Mouse (Mus musculus) left cerebral cortex, adult 8-10 months (tissue): ENCODE data around the gene Ace. TPM values are rescaled to one million over a fixed set of nuclear protein-coding genes. Genes with fewer than 3 reads are reported as not detected.

Source experiments
- DNase-seq, 2 experiments: peaks; one replicate each; pipeline ENCODE4 v3.0.0; 2022; ENCODE audit warnings: low spot score in 2 of 2
- total RNA-seq, 4 experiments: library from RNA; stranded (reverse); gene quantifications; 2 replicates each; pipeline ENCODE4 v1.2.4; 2022

Gene Ace
- total RNA-seq = 10 to 100 TPM; 18.6 to 24.5 (median 20.5) TPM

DNA sequence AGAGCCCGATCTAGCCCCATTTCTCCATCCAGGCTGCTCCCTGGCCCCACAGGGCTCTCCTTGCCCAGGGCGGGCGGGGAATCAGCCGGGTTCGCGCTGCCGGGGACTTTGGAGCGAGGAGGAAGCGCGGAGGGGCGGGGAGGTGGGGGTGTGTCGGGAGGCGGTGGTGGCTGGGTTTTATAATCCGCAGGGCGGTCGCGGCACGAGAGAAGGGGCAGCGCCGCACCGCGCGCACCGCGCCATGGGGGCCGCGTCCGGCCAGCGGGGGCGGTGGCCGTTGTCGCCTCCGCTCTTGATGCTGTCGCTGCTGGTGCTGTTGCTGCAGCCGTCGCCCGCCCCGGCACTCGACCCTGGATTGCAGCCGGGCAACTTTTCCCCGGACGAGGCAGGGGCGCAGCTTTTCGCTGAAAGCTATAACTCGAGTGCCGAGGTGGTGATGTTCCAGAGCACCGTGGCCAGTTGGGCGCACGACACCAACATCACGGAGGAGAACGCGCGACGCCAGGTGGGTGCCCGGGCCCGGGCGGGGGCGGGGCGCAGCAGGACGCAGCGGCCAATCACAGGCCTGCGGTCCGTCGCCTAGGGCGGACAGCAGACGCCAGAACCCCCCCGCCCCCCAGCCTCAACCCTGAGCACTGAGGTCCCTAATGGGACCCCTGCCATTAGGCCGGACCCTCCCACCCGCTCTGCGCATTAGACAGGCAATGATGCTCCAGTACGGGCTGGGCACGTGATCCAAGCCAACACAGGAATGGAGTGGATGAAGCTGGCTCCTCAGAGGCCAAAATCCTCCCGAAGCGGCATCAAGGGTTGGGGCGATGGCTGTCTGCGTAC is at the start of gene Ace:
Gene Ace, plus strand, starts transcription at position 205 of the 834 bp plus-strand sequence.
- DNase-seq = no peak

DNA sequence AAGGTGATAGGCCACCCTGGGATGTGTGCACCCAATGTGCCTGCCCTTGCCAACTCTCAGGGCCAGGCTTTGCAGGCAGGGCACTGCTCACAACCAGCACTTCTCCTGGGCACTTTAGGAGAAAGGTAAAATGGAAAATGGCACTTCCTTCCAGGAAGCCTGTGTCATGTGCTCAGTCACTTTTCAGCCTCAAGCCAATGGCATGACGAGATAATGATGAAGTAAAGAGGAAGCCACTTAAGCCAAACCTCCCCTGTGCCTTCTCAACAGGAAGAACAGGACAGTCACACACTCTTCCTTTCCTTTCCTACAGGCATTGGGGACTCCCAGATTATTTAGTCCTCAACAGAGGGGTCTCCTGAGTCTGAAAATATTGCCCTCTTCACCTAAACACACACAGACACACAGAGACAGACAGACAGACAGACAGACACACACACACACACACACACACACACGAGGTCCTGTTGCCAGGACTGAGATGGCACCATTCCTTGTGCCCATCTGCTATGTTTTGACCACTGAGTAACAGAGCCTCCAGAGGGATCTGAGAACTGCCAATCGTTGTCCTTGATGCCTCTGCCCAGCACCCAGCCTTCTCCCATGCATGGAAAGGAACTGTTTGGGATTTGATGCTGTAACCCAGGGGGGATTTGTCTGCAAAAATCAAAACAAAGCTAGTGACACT is 47.5 kb upstream of the Ace start:
- DNase-seq = no peak

DNA sequence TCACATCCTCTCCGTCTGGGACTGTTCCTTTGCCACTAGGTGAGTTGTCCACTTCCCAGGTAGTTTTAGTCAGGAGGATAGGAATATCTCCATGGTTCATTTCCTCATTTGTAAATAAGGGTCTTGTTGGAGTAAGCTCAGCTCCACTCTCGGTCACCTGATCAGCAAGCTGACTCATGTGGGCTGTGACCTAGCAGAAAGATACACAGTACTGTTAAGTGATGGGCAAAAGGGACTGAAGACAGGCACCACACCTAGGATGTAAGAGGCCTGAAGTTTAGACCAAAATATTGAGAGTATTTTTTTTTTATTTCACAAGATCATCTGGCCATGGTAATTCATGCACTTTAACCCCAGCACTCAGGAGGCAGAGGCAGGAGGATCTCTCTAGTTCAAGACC is 46.9 kb upstream of the Ace start:
- DNase-seq = no peak

DNA sequence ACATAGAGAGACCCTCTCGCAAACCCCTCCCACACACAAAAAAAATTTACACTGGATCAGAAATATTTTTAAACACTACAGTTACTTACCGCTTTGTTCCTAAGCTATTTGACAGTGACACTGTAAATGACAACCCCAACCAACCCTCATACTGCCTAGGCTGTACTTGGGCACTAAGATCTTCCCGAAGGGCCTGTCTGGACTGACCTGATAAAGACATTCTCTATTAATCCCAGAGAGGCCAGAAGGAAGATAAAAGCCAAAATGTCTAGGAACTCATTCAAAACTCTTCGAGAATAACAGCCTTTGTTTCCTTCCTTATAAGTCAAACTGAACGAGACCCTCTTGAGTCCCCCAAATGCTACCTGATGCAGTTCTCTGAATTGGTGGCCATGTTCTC is 46.5 kb upstream of the Ace start:
- DNase-seq = no peak

DNA sequence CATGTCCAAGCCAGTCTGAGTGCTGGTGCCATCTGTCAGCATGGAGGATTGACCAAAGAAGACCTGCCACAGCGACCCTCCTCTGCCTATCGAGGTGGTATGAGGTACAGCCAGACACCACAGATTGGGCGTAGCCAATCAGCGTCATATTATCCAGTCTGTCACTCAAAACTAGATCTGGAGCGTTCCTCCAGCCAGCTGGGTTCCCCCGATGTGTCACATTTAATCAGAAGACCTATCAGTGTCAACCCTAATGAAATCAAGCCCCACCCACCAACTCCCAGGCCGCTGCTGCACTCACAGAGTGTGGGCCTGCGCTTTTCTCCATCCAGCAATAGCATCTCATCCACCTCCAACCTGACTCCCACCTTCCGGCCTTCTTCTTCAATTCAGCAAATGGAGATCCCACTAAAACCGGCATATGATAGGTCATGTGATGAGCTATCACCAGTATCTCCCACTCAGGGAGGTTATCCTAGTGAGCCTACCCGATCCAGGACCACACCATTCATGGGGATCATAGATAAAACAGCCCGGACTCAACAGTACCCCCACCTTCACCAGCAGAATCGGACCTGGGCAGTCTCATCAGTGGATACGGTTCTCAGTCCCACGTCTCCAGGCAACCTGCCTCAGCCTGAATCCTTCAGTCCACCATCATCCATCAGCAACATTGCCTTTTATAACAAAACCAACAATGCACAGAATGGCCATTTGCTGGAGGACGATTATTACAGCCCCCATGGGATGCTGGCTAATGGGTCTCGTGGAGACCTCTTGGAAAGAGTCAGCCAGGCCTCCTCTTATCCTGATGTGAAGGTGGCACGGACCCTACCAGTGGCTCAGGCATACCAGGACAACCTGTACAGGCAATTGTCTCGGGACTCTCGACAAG is 44.7 kb upstream of the Ace start:
- peak in 1 of 2 experiments; percentile 48 for DNase-seq

DNA sequence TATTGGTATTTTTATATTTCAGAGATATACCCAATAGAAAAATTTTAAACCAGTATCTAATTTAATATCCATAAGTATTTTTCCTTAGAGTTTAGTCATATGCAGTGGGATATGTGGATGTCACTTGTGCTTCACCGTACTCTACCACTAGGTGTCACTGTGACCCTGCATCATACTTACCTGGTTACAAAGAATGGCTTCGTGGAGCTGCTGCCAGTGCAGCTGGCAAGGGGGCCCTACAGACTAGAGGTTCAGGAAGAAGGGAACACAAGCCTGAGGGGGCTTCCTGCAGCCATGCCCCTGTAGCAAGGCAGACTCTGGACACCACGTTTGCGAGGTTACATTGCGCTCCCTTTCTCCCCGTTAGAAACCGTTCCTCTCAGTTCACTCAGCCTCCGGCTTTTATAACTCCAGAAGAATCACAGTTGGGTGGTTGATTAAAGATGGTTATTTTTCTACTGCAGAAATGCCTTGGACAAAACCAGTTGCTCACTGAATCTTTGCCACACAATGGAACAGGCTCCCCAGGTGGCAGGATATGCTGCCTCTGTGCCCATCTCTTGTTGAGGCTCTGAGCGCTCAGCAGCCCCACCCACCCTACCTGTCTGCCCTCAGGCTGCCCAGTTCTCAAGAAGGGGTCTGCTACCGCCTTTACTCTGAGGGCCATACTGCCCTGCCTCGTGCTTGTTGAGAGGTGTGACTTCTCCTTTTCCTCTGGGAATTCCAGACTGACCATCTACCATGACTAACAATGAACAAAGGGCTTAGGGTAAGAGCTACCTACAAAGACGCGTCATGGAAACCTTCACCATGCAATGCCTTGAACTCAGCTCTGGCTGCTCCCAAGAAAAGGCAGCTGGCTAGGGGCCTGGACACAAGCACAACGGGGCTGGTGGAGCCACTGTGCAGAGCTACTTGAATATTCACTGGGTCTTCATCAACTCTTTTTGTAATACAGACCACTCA is 40.4 kb upstream of the Ace start:
- DNase-seq = no peak

DNA sequence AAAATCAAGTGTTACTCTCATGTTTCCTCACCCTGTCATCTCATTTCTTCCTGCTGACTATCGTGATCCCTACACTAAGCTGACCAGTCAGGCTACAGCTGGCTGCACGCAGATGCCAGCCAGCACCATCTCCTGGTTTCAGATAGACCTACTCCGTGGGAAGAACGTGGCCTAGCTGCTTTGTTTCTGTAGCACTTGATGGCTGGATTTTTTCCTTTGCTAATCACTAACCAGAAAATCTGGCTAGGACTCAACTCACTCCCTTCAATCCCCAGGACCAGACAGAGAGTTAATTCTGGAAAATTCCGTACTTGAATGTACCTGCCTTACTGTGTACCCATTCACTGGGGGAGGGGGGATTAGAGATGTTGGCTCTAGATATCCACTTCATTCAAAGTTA is 39.6 kb upstream of the Ace start:
- no peak for DNase-seq

DNA sequence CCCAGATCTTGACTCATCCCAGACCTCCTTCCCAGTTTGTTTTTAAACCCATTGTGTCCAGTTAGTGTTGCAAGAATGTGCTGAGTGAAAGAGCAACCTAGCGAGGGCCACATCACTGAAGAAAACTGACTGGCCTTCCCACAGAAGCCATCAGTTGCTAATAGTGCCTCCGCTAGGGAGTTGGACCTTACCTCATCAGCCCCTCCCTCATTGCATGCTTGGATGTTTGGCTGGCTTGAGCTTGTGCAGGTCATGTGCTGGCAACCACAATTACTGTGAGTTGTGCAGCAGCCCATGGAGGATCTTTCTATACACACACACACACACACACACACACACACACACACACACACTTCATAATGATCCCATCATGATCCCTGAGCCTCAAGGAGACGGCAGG is 36.4 kb upstream of the Ace start:
- no peak for DNase-seq

DNA sequence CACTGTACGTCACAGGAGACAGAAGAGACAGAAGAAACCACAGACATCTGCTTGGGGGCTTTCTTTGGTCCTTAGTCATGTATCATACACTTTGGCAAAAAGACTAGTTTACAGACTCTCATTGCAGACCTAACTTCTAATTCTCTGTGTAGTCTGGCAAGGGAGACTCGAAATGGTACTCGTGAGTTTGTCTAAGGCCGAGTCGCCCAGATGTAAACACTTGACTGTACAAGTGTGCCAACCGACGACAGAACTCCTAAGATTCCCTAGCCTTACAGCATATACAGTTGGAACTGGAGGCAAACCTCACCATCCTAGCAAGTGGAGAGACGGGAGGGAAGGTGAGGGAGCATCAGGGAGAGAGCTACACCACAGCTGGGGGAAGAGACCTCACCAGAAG is 34.0 kb upstream of the Ace start:
- no peak for DNase-seq

DNA sequence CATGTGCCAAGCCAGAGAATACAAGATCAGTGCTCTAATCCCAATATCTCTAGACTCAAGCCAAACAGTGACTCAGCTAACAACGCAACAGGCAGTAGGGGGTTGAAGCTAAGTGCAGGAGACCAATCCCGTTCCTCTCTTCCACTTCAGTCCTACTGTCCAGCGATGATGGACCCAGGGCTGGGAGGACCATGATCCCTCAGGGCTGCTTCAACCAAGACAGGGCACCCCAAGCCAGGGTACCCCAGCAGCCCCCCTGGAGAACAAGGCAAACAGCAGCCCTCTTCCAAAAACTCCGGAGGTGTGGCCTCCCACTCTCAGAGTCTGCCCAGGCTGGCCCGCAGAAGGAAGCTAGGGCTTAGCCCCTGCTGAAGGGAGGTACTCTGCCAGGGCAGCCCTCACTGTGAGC is 33.4 kb upstream of the Ace start:
- no peak for DNase-seq

DNA sequence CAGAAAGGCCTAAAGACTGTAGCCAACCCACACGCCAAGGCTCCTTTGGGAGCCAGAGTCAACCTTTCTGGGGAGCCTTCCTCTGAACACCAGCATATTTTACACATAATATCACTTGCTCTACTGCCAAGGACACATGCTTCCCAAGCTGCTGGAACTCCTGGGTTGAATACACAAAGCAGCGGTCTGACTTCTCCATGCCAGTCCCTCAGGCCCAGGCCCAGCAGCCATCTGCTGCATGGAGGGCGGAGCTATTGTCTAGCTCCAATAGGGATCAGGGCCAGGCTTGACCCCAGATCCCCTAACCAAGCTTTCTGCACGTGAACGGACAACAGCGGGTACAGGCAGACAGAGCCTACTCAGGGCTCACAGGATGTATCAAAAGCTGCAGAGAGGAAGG is 32.9 kb upstream of the Ace start:
- DNase-seq = no peak

DNA sequence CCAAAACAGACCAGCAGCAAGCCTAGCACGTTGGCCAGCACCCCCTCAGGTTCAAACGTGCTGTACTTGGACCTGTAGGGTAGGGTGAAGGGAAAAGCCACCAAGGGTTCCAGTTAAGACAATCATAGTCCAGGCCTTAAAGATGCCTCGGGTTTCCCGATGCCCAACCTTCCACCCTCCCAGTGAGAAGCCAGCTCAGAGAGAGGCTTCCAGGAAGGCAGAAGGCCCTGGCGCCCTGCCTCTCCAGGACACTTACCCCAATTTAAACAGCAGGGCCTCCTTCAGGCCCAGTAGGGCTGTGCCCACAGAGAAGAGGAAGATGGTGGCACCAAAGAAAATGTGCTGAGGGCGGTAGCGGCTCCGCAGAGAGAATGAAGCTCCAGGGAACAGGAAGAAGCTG is 32.2 kb upstream of the Ace start:
- no peak for DNase-seq

DNA sequence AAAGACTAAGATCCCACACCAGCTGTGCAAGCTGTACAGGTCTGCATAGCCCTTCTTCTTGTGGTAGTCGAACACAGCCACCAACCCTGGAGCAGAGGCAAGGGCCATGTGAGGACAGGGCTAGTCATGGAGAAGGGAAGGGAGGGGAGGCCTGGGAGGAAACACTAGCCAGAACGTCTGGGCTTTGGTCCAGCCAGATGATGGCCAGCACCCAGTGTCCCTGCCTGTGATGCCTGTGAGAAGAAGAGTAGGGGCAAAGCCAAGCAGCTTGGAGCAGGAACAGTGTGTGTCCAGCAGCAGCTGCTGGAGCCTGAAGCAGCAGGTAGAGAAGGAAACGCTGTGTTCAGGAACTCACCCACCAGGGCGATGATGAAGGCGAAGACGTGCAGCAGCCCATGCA is 31.5 kb upstream of the Ace start:
- DNase-seq = no peak

DNA sequence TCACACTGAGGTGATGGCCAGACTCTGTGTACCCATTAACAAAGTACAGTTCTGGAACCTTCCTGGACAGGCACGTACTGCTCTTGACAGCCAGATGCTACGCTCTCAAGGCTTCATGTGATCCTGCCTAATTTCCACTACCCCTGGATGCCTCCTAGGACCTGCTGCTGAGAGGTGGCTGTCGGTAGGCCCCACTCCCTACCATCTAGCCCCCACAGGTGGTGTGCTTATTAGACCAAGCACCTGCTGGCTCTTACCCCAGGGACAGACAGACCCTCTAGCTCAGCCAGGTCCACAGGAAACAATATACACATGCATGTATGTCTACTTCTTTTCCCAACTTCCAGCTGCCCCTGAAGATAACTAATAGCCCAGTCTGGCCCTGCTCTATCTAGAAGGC is 30.8 kb upstream of the Ace start:
- no peak for DNase-seq

DNA sequence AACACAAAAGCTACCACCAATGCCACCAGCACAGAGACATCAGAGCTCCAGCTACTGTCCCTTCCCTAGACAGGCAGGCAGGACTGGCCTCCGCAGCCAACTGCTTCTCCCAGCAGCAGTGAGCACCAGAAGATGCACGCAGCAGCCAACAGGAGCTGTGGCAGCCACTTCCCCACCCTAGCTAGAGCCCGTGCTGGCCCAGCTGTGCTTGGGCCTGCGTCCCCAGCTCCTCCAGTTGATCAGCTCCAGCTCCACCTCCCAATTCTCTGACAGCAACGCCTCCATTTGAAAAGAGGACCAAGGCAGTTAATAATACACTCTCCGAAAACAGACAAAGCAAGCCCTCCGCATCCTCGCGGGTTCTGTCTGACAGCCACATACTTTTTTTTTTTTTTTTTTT is 29.0 kb upstream of the Ace start:
- DNase-seq = no peak

DNA sequence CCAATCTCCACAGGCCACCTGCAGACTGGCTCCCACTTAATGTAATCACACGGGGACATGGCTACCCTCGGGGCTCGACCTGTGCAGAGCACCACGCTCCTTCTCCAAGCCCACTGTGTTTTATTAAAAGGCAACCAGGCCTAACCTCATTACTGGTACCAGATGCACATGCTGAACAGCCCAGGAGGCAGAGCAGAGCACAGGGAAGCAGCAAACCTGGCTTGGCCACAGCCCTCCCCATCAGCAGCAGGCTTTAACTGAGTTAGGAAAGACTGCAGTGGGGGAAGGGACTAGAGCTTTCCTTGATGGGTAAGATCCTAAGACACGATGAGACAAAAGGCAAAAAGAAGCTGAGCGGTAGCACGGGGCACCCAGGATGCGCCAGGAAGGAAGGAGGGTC is 25.8 kb upstream of the Ace start:
- no peak for DNase-seq

DNA sequence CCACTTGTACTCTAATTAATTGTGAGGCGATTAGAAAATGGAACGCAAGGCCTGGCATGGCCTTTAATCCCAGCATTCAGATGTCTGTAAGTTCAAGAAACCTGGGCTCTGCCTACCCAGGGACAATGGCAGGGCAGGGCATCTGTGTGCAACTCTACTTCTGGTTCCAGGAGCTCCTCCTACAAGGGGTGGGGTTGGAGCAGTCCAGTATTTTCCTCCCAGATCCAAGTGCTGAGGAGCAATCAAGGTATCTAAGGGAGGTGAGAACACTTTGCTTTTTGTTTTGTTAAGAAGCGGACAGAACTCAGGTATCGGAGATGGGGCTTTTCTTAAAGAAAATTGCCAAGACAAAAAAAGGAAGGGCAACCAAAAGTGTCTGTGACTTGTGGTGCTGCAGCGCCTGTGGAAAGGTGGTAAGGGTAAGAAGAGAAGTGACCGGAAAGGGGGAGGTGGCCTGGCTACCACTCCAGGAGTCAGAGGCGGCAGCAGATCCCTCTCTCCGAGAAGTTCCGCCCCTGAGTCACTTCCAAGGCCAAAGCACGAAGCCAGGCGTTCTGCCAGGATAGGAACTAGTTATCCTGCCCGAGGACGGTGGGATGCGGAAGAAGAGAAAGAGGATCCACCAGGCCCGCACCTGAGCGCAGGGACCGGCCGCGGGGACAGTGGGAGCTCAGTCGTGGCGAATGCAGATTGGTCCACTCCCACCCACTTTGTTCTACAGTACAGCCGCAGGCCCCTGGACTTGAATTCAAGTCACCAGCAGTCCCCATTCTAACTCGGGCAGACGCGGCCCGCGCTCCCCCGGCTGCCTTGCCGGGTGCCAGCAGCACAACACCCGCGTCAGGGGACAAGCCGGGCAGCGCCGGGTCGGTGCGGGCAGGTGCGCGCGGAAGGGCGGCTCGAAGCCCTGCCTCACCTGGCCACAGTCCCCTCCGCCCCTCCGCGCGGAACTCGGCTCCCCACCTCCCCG is 24.3 kb upstream of the Ace start:
- DNase-seq = no peak

DNA sequence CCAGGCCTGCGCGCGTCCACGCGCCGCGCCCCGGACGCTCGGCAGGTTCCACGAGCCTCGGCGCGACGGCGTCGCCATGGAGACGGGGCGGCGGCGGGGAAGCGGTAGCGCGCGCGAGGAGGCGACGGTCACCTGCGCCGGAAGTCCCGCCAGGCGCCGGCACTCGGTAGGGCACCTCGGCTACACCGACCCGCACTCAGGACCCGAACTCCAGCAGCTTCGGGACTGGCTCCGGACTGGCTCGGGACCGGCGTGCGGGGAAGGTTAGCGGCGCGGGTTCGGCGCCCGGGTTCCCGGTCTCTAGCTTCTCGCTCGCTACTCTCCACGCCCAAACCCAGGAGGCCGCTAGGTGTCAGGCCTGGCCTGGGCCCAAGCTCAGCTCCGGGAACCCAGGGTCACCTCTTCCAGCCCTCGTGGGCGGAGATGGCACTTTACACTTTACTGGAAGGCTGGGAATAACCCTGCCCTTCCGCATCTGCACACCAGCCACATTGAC is 23.6 kb upstream of the Ace start:
- DNase-seq = peak; percentile 53 to 60
